ENCODE assay signal across 9 mouse cellular contexts in genomic region chr19:55896629-55897028, GRCm38 (mm10).
DNase-seq lines count a peak whose midpoint lies in the region; ATAC-seq lines count a peak whose summit lies in the region.
"Had no signal": no experiment of that assay in that cellular context is flagged by ENCODE, and none has a peak within 500 bp of the region (broad histone marks: within the 10 kb centered on the region; RNA-seq: fewer than 3 reads in every experiment).

No protein-coding gene starts in this region.

- 49% methylated on average over 10 of the region's 10 CpGs for WGBS in heart, embryonic 16.5 days
- 4% methylated on average over 10 of the region's 10 CpGs for WGBS in forebrain, embryonic 16.5 days
- WGBS in midbrain, embryonic 13.5 days = 1% methylated on average over 10 of the region's 10 CpGs

- H3K4me3 ChIP-seq in heart, embryonic 16.5 days (ENCODE audit: low read length) = no peak overlapping the region
- peak overlapping the region; percentile 8; the same call in 1 of the 2 replicates for H3K4me3 ChIP-seq in forebrain, embryonic 16.5 days (replicated peaks; ENCODE audit: low read length)
- H3K4me3 ChIP-seq in midbrain, embryonic 13.5 days (replicated peaks) = peak overlapping the region; percentile 49

- H3K27me3 ChIP-seq in heart, embryonic 16.5 days (ENCODE audit: control insufficient read depth, insufficient read depth, low read length) = no peaks in the 10 kb centered on the region
- H3K27me3 ChIP-seq in forebrain, embryonic 16.5 days (replicated peaks; ENCODE audit: control insufficient read depth, insufficient read depth, low read length) = peaks cover 56% of the 10 kb centered on the region
- H3K27me3 ChIP-seq in midbrain, embryonic 13.5 days = peaks cover 34% of the 10 kb centered on the region

- no peaks in the 10 kb centered on the region for H3K36me3 ChIP-seq in heart, embryonic 16.5 days (ENCODE audit: control insufficient read depth, insufficient read depth)
- no peaks in the 10 kb centered on the region for H3K36me3 ChIP-seq in forebrain, embryonic 16.5 days (ENCODE audit: control insufficient read depth, insufficient read depth)
- no peaks in the 10 kb centered on the region for H3K36me3 ChIP-seq in midbrain, embryonic 13.5 days

- peaks cover 16% of the 10 kb centered on the region; the same call in 1 of the 2 replicates for H3K4me1 ChIP-seq in heart, embryonic 16.5 days (ENCODE audit: control insufficient read depth, insufficient read depth, low read length)
- peaks cover 32% of the 10 kb centered on the region for H3K4me1 ChIP-seq in forebrain, embryonic 16.5 days (replicated peaks; ENCODE audit: control insufficient read depth, insufficient read depth, low read length)
- peaks cover 73% of the 10 kb centered on the region for H3K4me1 ChIP-seq in midbrain, embryonic 13.5 days (replicated peaks)

- H3K9ac ChIP-seq in heart, embryonic 16.5 days (ENCODE audit: low read length) = no peak overlapping the region; the same call in 1 of the 2 replicates
- H3K9ac ChIP-seq in forebrain, embryonic 16.5 days (replicated peaks; ENCODE audit: low read depth, low read length) = no peak overlapping the region
- H3K9ac ChIP-seq in midbrain, embryonic 13.5 days (replicated peaks) = peak overlapping the region; percentile 87
- H3K9ac ChIP-seq: liver, embryonic 14.5 days had no signal

- no peak overlapping the region for H3K27ac ChIP-seq in heart, embryonic 16.5 days (ENCODE audit: low read length)
- no peak overlapping the region; the same call in 1 of the 2 replicates for H3K27ac ChIP-seq in forebrain, embryonic 16.5 days (ENCODE audit: low read length)
- peak overlapping the region; percentile 97 for H3K27ac ChIP-seq in midbrain, embryonic 13.5 days
- H3K27ac ChIP-seq: liver, embryonic 14.5 days had no signal

- H3K4me2 ChIP-seq in heart, embryonic 16.5 days (ENCODE audit: low read depth, low read length) = peak overlapping the region; percentile 5; the same call in 1 of the 2 replicates
- peak overlapping the region; percentile 16; the same call in 1 of the 2 replicates for H3K4me2 ChIP-seq in forebrain, embryonic 16.5 days (ENCODE audit: low read length)
- H3K4me2 ChIP-seq in midbrain, embryonic 13.5 days (replicated peaks) = peak overlapping the region; percentile 59

- ATAC-seq in heart, embryonic 16.5 days (replicated peaks; ENCODE audit: extremely low read depth, insufficient read depth, low FRiP score) = no peak
- ATAC-seq in forebrain, embryonic 16.5 days = peak; percentile 72
- ATAC-seq in midbrain, embryonic 13.5 days = no peak

- DNase-seq in heart, adult 8-10 months (ENCODE audit: low spot score) = no peak
- DNase-seq in embryo, embryonic 10 days (ENCODE audit: low spot score) = peak; percentile 80
- DNase-seq in lung, postnatal 36 days = no peak
- DNase-seq in layer of hippocampus, postnatal 14 days (ENCODE audit: low spot score in 2 of 2) = no peak
- DNase-seq in spleen, adult 12 weeks (ENCODE audit: low spot score) = no peak

- no peaks in the 10 kb centered on the region for H3K9me3 ChIP-seq in heart, embryonic 16.5 days (replicated peaks; ENCODE audit: control insufficient read depth, low read length)
- H3K9me3 ChIP-seq in forebrain, embryonic 16.5 days (ENCODE audit: control insufficient read depth, low read length) = no peaks in the 10 kb centered on the region
- no peaks in the 10 kb centered on the region for H3K9me3 ChIP-seq in midbrain, embryonic 13.5 days

Comparison
In these comparisons a context has a peak if more than half of its experiments do, and no peak if none do; other contexts are left out.
1. H3K4me2 ChIP-seq: peak in every context shown above with its lines; median percentile 59 in midbrain, embryonic 13.5 days; 16 in forebrain, embryonic 16.5 days; 5 in heart, embryonic 16.5 days.